Mouse (Mus musculus): ENCODE results near the gene G6pc2.

The G6pc2 gene

GRCm38 (mm10) chr2:69210773-69211172 is at the start of gene G6pc2:
G6pc2 (plus strand) TSS chr2:69211073.
- in situ Hi-C loops (cut with MboI; ENCODE audit: low sequenced_read_pairs) = no loop called here

- in situ Hi-C loops (cut with MboI; ENCODE audit: low sequenced_read_pairs) = no loop called here
Measured at GRCm38 (mm10) chr2:69170395-69171077, 40.3 kb upstream of the G6pc2 start.

- in situ Hi-C loops (cut with MboI; ENCODE audit: low sequenced_read_pairs) = no loop called here
Measured at GRCm38 (mm10) chr2:69175296-69175695, 35.6 kb upstream of the G6pc2 start.

GRCm38 (mm10) chr2:69179721-69180120 is 31.2 kb upstream of the G6pc2 start:
- in situ Hi-C loops (cut with MboI; ENCODE audit: low sequenced_read_pairs) = no loop called here

- in situ Hi-C loops (cut with MboI; ENCODE audit: low sequenced_read_pairs) = no loop called here
Measured at GRCm38 (mm10) chr2:69187990-69188389, 22.9 kb upstream of the G6pc2 start.

- in situ Hi-C loops (cut with MboI; ENCODE audit: low sequenced_read_pairs) = no loop called here
Measured at GRCm38 (mm10) chr2:69188732-69189131, 22.1 kb upstream of the G6pc2 start.

GRCm38 (mm10) chr2:69189222-69189621 is 21.7 kb upstream of the G6pc2 start:
- in situ Hi-C loops (cut with MboI; ENCODE audit: low sequenced_read_pairs) = no loop called here

GRCm38 (mm10) chr2:69191059-69191458 is 19.8 kb upstream of the G6pc2 start:
- in situ Hi-C loops (cut with MboI; ENCODE audit: low sequenced_read_pairs) = no loop called here

- in situ Hi-C loops (cut with MboI; ENCODE audit: low sequenced_read_pairs) = no loop called here
Measured at GRCm38 (mm10) chr2:69193555-69193954, 17.3 kb upstream of the G6pc2 start.

GRCm38 (mm10) chr2:69205185-69205584 is 5.7 kb upstream of the G6pc2 start:
- in situ Hi-C loops (cut with MboI; ENCODE audit: low sequenced_read_pairs) = no loop called here

- in situ Hi-C loops (cut with MboI; ENCODE audit: low sequenced_read_pairs) = no loop called here
Measured at GRCm38 (mm10) chr2:69205791-69206351, 5.0 kb upstream of the G6pc2 start, which contains the start of gene Spc25. Spc25 (minus strand) TSS chr2:69206194.

GRCm38 (mm10) chr2:69206523-69206922 is 4.3 kb upstream of the G6pc2 start:
- in situ Hi-C loops (cut with MboI; ENCODE audit: low sequenced_read_pairs) = no loop called here

GRCm38 (mm10) chr2:69209684-69210083 is 1.2 kb upstream of the G6pc2 start:
- in situ Hi-C loops (cut with MboI; ENCODE audit: low sequenced_read_pairs) = no loop called here

GRCm38 (mm10) chr2:69212652-69213051 is 1.8 kb downstream of the G6pc2 start:
- in situ Hi-C loops (cut with MboI; ENCODE audit: low sequenced_read_pairs) = no loop called here

- in situ Hi-C loops (cut with MboI; ENCODE audit: low sequenced_read_pairs) = no loop called here
Measured at GRCm38 (mm10) chr2:69215242-69215641, 4.4 kb downstream of the G6pc2 start.

GRCm38 (mm10) chr2:69221868-69222416 is 11.1 kb downstream of the G6pc2 start:
- in situ Hi-C loops (cut with MboI; ENCODE audit: low sequenced_read_pairs) = no loop called here

- in situ Hi-C loops (cut with MboI; ENCODE audit: low sequenced_read_pairs) = no loop called here
Measured at GRCm38 (mm10) chr2:69222815-69223214, 11.9 kb downstream of the G6pc2 start.

GRCm38 (mm10) chr2:69224724-69225123 is 13.9 kb downstream of the G6pc2 start:
- in situ Hi-C loops (cut with MboI; ENCODE audit: low sequenced_read_pairs) = no loop called here

- in situ Hi-C loops (cut with MboI; ENCODE audit: low sequenced_read_pairs) = no loop called here
Measured at GRCm38 (mm10) chr2:69226876-69227275, 16.0 kb downstream of the G6pc2 start.

GRCm38 (mm10) chr2:69228635-69229034 is 17.8 kb downstream of the G6pc2 start:
- in situ Hi-C loops (cut with MboI; ENCODE audit: low sequenced_read_pairs) = no loop called here

- in situ Hi-C loops (cut with MboI; ENCODE audit: low sequenced_read_pairs) = no loop called here
Measured at GRCm38 (mm10) chr2:69230137-69230536, 19.3 kb downstream of the G6pc2 start.

GRCm38 (mm10) chr2:69232101-69232500 is 21.2 kb downstream of the G6pc2 start:
- in situ Hi-C loops (cut with MboI; ENCODE audit: low sequenced_read_pairs) = no loop called here
